ENCODE assay signal across 11 mouse cellular contexts in the genomic region with DNA sequence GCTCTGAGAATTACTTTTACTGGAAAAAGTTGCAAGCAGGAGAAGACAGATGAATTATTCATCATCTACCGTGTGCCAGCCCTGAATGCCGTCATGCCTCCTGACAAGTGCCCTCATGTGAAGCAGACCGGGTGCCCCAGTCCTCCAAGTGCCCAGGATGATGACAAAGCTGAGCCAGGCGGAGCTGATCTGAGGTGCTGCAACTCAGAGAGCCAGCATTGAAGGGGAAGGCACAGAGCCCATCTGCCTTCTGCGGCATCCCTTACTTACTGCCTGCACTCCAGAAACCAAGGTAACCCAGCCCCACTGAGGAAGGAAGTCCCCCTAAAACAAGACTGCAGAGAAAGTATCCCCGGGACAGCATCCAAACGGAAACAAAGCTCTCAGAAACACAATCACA.
DNase-seq lines count a peak whose midpoint lies in the region; ATAC-seq lines count a peak whose summit lies in the region.
"Had no signal": no experiment of that assay in that cellular context is flagged by ENCODE, and none has a peak within 500 bp of the region (broad histone marks: within the 10 kb centered on the region; RNA-seq: fewer than 3 reads in every experiment).

No protein-coding gene starts in this region.

- H3K27me3 ChIP-seq in heart, embryonic 10.5 days (ENCODE audit: insufficient read depth, poor library complexity, severe bottlenecking) = no peaks in the 10 kb centered on the region
- H3K27me3 ChIP-seq in midbrain, embryonic 14.5 days (ENCODE audit: control insufficient read depth, insufficient read depth, low read length) = no peaks in the 10 kb centered on the region
- no peaks in the 10 kb centered on the region for H3K27me3 ChIP-seq in hindbrain, embryonic 13.5 days
- H3K27me3 ChIP-seq: neural tube, embryonic 13.5 days had no signal

- no peak overlapping the region for H3K4me3 ChIP-seq in heart, embryonic 10.5 days
- no peak overlapping the region for H3K4me3 ChIP-seq in midbrain, embryonic 14.5 days (replicated peaks; ENCODE audit: low read depth, low read length)
- H3K4me3 ChIP-seq in hindbrain, embryonic 13.5 days = no peak overlapping the region
- H3K4me3 ChIP-seq: neural tube, embryonic 13.5 days had no signal

- DNase-seq in heart, adult 18-20 months = peak; percentile 65 to 69
- no peak for DNase-seq in heart, postnatal 25 days (ENCODE audit: low spot score)
- DNase-seq in cerebellum, adult 11-12 months = peak; percentile 85
- no peak for DNase-seq in heart, embryonic 10.5 days (ENCODE audit: low spot score)
- DNase-seq in lung, postnatal 14 days = peak; percentile 36
- no peak for DNase-seq in midbrain, embryonic 14.5 days
- DNase-seq in neural tube, embryonic 10.5 days (ENCODE audit: extremely low spot score, low spot score) = no peak

- H3K4me2 ChIP-seq in midbrain, embryonic 14.5 days (ENCODE audit: low read length) = no peak overlapping the region
- H3K4me2 ChIP-seq in hindbrain, embryonic 13.5 days = no peak overlapping the region
- H3K4me2 ChIP-seq: neural tube, embryonic 13.5 days had no signal

- 79% methylated on average over 7 of the region's 7 CpGs for WGBS in heart, embryonic 10.5 days
- WGBS in midbrain, embryonic 14.5 days = 58% methylated on average over 7 of the region's 7 CpGs
- WGBS in hindbrain, embryonic 13.5 days = 67% methylated on average over 7 of the region's 7 CpGs

- H3K9me3 ChIP-seq in heart, embryonic 10.5 days = no peaks in the 10 kb centered on the region
- H3K9me3 ChIP-seq in midbrain, embryonic 14.5 days (ENCODE audit: control insufficient read depth, low read length) = no peaks in the 10 kb centered on the region
- H3K9me3 ChIP-seq in hindbrain, embryonic 13.5 days = no peaks in the 10 kb centered on the region
- H3K9me3 ChIP-seq: neural tube, embryonic 13.5 days had no signal

- no peak overlapping the region for H3K9ac ChIP-seq in midbrain, embryonic 14.5 days (replicated peaks; ENCODE audit: low read length)
- no peak overlapping the region for H3K9ac ChIP-seq in hindbrain, embryonic 13.5 days
- H3K9ac ChIP-seq: lung, embryonic 14.5 days; neural tube, embryonic 13.5 days had no signal

- no peaks in the 10 kb centered on the region for H3K36me3 ChIP-seq in heart, embryonic 10.5 days
- H3K36me3 ChIP-seq in midbrain, embryonic 14.5 days (ENCODE audit: control insufficient read depth, insufficient read depth, low read length) = no peaks in the 10 kb centered on the region
- H3K36me3 ChIP-seq in hindbrain, embryonic 13.5 days = no peaks in the 10 kb centered on the region
- H3K36me3 ChIP-seq: neural tube, embryonic 13.5 days had no signal

- peaks cover 13% of the 10 kb centered on the region for H3K4me1 ChIP-seq in heart, embryonic 10.5 days
- peaks cover 3% of the 10 kb centered on the region; the same call in 1 of the 2 replicates for H3K4me1 ChIP-seq in midbrain, embryonic 14.5 days (ENCODE audit: control insufficient read depth, insufficient read depth, low read length)
- H3K4me1 ChIP-seq in hindbrain, embryonic 13.5 days (replicated peaks) = peaks cover 37% of the 10 kb centered on the region

- peak overlapping the region; percentile 47; the same call in 1 of the 2 replicates for H3K27ac ChIP-seq in heart, embryonic 10.5 days
- no peak overlapping the region for H3K27ac ChIP-seq in midbrain, embryonic 14.5 days (replicated peaks; ENCODE audit: low read depth, low read length)
- no peak overlapping the region for H3K27ac ChIP-seq in hindbrain, embryonic 13.5 days
- H3K27ac ChIP-seq: neural tube, embryonic 13.5 days had no signal

- no peak for ATAC-seq in midbrain, embryonic 14.5 days (ENCODE audit: low FRiP score, low TSS enrichment)
- ATAC-seq in hindbrain, embryonic 13.5 days (ENCODE audit: low FRiP score) = no peak
- ATAC-seq: intestine, postnatal 0 days had no signal

- intact Hi-C loops in heart, postnatal 25 days (cut with DNase I) = loop anchor here (2.0 kb wide), 2 partner anchors 14 to 38 kb away; no protein-coding TSS in a partner anchor

Comparison
In these comparisons a context has a peak if more than half of its experiments do, and no peak if none do; other contexts are left out.
1. DNase-seq: peak in heart, adult 18-20 months (2 of 2), cerebellum, adult 11-12 months (single experiment) and lung, postnatal 14 days (single experiment); none in heart, postnatal 25 days (single experiment), heart, embryonic 10.5 days (single experiment), midbrain, embryonic 14.5 days (single experiment) and neural tube, embryonic 10.5 days (single experiment).